Mouse (Mus musculus): Measurements from ENCODE around the gene Havcr2.
"Not testable (repeated sequence)": the region's sequence is repeated elsewhere in the genome, so short reads cannot be mapped to it uniquely, and the experiment has no call there.

Havcr2 gene

DNA sequence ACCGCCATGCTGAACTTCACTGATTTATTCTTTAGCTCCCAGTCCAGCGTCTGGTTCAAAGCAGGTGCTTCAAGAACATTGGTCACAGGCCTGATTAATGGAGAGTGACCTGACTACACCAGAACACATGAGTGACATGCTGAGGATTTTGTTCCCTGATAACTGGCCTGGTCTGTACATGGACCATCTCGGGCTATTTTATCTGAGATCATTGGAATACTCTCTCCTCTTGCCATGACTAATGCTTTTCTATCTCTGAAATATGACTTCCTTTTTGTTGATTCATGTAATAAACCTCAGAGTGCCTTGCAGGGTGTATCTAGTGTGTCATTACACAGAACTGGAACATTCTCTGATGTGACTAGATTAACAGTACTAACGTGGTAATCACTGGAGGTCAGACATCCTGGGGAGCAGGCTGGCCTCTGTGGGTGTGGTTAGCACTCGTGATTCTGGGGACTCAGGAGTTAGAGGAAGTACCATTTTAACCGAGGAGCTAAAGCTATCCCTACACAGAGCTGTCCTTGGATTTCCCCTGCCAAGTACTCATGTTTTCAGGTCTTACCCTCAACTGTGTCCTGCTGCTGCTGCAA is at the start of gene Havcr2:
TSS of gene Havcr2 (plus strand) at position 483 of the 593 bp plus-strand sequence.
- DNase-seq = peak; percentile 56

DNA sequence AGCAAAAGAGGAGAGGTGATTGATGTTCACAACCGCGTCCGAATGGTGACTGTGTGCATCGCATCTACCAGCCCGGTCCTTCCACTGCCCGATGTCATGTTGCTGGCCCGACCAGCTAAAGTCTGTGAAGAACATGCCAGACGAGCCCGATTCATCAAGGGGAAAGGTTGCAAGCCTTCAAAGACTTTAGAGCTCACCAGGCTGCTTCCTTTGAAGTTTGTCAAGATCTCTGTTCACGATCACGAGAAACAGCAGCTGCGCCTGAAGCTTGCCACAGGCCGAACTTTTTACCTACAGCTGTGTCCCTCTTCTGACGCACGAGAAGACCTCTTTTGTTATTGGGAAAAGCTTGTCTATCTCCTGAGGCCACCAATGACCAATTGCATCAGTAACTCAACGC is 49.7 kb upstream of the Havcr2 start:
- DNase-seq = no peak

DNA sequence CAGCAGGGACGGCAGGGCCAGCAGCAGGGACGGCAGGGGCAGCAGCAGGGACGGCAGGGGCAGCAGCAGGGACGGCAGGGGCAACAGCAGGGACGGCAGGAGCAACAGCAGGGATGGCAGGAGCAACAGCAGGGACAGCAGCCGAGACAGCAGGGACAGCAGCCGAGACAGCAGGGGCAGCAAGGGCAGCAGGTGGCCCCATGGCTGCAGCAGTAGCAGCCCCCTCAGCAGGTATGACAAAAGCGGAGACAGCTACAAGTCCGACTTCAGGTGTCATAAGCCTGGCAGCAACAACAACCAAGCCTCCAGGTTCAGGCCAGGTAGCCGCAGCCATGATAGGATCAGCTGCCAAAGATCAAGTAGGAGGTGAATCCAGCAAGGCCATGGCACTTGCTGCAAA is 48.0 kb upstream of the Havcr2 start:
- no peak for DNase-seq

DNA sequence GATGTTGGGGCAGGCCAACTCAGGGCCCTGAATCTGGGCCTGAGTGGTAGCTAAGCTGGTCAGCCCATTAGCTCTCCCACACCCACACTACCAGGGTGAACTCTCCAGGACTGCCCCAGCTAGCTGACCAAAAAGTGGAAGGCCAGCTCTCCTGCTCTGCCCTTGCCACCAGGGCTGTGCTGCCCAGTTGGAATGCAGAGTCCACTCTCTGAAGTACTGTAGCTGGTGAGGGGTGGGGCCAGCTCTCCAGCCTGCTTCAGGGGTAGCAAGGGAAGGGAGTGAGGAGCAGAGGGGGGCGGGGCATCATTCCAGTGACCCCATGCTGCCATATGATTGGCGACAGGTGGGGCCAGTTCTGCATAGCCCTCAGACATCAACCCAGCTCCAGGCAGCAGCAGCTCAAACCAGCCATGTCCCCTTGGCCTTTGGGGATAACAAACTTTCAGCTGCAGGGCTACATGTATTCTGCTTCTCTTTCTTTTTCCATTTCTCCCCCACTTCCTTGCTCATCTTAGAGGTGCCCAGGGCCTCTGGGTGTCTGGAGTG is 44.6 kb upstream of the Havcr2 start:
- no peak for DNase-seq

DNA sequence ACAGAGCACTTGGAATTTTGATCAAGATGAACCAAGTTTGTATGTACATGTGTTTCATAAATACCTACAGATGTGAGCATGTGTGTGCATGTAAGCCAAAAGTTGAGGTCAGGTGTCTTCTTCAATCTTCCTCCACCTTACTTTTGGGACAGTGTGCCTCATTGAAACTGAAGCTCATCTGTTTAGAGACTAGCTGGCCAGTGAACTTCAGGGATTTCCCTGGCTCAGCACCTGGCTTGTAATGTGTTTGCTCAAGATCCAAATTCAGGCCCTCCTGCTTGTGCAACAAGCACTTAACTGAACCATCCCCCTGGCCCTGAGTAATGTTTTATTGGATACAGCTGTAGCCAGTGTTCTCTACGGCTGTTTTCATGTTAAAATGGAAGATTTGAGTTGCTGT is 36.3 kb upstream of the Havcr2 start:
- no peak for DNase-seq

DNA sequence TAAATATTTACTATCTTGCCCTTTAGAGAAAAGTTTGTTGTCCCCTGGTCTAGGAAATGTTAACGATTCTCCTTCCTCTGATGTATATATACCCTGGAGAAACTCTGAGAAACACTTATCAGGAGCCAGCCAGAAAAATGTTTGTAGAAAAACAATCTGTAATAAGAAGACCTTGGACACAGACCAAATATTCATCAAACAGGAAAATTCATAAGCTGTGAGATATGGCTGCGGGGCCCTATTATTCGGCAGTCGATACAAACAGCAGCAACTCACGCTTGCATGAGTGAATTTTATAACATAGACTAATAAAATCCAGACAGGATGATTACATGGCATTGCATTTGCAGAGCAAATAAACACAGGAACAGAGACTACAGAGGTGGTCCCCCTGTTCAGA is 35.9 kb upstream of the Havcr2 start:
- DNase-seq = no peak

DNA sequence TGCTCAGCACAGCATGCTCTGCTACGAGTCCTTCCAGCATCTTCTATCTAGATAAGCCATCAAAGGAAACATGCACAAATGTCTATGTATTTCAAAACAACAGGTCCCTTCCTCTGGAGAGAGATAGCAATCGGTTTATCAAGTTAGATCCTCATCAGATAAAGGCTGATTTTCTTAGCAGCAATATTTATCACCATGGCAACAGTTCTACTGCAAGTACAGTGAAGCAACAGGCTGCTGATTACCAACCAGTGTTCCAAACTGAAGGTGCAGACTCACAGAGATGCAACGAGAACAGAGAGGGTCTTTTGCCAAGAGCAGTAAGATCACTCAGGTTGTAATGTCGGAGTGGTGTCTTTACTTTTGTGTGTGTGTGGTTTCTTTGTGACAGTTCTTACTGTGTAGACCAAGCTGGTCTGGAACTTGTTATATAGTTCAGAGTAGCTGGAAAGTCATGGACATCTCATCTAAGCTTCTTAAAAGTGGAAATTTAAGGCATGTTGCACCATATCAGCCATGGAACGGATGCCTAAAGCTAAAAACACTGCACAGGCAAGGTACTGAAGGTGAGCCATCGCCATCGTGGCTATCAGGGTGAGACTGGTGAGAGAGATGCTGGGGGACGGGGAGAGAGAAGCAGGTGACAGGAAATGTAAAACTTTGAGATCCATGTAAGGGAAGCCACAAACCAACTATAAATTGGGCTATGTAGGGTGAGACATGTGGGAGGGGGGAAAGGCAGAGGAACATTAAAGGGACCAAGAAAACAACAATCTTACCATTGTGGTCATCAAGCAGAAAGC is 33.4 kb upstream of the Havcr2 start:
- no peak for DNase-seq

DNA sequence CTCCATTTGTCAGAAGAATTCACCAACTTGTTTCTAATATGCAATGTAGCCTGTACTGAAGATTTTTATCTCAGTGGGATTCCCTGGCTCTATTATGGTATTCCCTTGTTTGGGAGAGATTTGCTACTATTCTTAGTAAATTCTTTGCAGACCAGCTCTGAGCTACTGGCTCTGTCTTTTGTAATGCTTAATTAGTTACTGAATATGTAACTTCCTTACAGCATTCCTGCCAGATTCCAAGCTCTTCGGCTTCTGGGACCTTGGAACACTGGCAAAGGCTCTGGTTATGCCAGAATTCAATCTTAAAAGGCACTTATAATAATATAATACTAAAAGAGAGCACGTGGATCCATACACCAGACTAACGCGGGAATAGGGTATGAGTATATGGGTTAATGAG is 26.6 kb upstream of the Havcr2 start:
- not testable (repeated sequence) for DNase-seq

DNA sequence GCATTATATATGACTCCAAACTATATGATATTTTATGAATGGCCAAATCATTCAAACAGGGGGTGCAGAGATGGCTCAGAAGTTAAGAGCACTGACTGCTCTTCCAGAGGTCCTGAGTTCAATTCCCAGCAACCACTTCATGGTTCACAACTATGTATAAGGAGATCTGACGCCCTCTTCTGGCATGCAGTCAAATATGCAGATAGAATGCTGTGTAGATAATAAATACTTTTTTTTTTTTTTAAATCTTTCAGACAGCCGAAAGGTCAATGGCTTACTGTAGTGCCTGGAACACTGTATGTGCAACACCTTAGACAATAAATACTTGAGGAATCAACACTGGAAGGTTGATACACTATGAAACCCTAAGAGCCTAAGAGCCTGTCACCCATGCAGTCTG is 24.6 kb upstream of the Havcr2 start:
- no peak for DNase-seq

DNA sequence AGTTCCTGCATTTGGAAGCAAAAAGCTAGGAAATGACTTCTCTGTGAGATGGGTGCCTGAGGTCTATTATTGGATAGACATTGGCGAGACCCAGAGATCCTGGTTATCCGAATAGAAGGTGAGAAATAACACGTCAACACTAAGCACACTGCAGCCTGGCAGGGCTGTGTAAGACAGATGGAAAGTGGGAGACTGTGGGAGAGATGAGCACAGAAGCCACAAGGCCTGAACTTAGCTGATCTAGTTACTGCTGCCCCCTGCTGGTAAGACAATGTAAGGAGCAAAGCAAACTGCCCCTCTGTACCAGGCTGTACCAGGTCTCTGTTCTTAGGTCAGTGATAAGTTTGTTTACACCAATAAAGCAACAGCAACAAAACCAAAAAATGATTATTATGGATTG is 23.6 kb upstream of the Havcr2 start:
- DNase-seq = peak; percentile 81

DNA sequence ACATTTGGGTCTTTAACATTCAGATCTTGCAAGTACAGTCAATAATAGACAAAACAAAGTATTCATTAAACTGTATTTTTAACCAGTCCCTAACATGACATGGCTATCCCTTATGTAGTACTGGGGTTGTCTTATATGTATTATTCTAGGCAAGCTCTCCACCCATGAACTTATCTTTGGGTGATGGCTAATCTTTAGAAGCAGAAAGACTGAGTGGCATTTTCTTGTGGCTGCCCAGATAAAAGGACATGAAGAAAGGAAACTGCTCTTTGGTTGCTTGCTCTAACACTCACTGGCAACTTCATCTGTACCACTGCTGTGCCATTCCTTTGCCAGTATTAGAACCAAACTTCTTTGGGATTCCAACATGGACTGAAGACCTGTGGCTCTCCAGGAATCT is 19.4 kb upstream of the Havcr2 start:
- peak; percentile 11 for DNase-seq

DNA sequence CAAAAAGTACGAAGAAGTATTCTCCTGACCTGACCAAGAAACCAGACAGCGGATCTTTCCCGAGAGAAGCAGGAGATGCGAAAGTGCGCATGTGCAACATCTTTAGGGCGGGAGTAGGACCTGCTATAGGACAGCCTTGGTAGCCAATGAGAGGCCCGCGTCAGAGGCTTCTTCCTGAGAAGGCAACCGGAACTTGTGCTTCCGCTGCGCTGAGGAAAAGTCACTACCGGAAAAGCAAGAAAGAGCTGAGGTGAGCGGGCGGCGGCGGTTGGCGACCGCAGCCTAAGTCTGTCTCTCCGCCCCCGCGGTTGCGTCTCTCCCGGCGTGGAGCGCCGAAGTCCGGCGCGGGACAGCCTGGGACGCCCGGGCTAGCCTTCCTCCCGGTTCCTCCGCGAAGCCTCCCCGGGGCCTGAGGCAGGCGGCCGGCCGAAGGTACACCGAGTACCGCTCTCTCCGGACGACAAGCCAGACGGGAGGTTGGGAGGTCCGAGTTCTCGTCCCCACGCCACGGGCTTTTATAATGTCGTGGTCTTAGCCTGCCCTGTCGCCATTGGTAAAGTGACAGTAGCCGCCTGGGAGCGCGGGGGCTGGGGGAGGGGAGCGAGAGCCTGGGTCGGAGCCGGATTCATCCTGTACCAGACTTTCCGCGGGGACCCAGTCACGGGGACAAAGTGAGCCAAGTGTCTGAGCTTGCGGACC is 17.8 kb upstream of the Havcr2 start, which contains the start of gene Med7:
TSS of gene Med7 (plus strand) at position 166 of the 699 bp plus-strand sequence.
- peak; percentile 97 for DNase-seq

DNA sequence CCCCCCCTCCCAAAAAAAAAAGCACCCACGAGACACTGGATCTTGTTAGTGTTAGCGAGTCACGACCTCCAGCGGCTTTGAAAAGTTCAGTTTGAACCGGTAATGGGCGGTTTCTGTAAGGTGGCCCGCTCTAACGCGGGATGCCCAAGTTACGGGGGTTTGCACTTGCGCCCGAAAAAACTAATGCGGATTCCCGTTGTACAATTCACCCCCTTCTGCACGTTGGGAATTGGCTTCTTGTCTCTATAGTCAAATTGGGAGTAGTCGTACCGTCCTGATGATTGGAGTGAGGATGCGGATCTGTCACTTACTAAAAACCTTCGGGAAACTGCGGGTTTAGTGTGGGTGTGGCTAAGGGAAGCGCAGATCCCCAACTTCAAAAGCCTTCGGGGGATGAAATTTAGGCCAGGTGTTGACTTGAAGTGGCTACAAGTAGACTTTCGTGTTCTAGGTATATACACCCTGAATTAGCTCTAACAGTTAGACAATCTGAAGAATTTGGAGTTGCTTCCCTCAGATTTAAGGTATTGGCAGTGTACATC is 17.2 kb upstream of the Havcr2 start:
- DNase-seq = peak; percentile 67

DNA sequence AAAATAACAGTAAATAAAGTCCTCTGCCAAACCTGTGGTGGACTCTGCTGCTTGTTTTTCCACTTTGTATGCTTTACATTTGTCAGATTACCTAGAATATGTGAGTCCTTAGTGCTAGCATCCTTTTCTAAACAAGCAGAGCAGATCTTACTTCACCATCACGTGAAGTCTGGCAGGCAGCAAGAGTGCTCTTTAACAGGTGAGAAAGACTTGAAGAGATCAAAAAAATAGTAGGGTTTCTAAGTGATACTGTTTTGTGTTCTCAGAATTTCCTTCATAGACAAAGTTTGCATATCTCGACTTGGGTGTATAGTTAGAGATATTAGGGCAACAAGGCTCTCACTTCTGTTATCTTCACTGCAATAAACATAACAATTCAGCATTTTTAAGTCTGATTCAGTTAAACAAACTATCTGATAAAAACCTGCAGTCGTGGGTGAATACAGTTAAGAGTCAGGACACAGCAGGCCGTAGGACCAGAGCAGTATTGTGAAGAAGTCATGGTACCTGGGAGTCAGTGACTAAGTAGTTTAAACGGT is 15.7 kb upstream of the Havcr2 start:
- no peak for DNase-seq

DNA sequence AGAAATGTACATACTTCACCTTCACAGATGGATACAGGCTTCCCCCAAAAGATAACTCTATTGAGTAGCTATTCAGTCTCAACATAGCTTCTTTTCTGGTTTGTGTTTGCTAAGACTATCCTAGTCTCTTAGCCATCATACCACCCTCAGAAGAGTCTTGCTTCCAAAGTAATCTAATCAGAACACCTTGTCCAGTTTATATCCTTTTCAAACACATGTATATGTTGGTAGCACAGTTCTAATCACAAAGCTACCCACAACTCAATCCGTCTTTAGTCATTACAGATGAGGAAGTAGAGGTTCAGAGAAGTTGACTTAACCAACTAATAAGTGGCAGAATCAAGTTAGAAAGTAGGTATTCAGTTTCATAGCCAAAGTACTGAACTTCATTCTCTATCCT is 13.0 kb upstream of the Havcr2 start:
- no peak for DNase-seq

DNA sequence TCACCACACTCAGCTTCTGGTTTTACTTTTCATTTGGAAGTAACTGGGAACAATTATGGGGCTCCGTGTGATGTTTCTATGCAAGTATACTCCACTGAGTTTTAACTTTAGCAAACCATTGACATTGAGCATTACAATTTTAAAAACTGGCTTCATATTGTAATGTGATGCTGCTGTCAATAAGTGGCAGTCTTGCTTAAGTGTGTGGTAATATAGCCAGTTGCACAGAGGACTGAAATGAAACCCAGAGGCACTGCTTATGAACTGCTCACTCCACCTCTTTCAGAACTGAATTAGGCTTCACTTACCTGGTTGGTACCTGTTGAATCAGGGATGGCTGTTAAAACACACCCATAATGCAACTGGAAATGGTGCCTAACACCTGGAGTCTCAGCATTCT is 11.6 kb upstream of the Havcr2 start:
- DNase-seq = no peak

DNA sequence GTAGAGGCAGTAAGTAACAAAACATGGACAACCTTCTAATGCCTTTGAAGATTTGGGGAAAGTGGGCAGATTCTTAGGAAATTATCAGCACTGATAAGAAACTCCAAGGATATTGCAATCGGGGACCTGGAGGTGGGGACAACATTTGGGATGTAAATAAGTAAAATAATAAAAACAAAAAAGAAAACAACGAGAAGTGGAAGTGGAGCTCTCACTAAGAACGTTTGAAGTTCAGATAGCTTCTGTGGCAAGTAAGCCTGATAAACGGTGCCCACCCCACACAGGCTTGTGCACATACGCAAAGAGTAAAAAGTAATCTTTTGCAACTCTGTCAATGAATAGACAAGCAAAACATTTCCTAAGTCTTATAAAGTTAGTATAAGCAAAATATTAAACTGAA is 10.8 kb upstream of the Havcr2 start:
- DNase-seq = no peak

DNA sequence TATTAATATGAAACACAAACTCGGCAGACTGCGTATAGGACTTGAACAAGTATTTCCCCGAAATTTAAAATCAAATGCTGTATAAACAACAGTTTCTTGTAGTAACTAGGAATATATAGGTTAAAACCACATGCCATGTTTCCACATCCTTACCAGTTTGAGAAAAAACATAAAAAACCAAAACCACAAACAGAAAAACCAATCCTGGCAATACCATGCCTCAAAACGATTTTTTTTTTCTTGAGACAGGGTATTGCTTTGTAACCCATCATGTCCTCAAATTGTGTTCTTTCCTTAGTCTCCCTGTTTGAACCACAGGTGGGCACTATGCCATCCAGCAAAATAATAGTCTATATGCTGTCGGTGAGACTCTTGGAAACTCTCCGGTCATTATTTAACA is 8.6 kb upstream of the Havcr2 start:
- DNase-seq = no peak

DNA sequence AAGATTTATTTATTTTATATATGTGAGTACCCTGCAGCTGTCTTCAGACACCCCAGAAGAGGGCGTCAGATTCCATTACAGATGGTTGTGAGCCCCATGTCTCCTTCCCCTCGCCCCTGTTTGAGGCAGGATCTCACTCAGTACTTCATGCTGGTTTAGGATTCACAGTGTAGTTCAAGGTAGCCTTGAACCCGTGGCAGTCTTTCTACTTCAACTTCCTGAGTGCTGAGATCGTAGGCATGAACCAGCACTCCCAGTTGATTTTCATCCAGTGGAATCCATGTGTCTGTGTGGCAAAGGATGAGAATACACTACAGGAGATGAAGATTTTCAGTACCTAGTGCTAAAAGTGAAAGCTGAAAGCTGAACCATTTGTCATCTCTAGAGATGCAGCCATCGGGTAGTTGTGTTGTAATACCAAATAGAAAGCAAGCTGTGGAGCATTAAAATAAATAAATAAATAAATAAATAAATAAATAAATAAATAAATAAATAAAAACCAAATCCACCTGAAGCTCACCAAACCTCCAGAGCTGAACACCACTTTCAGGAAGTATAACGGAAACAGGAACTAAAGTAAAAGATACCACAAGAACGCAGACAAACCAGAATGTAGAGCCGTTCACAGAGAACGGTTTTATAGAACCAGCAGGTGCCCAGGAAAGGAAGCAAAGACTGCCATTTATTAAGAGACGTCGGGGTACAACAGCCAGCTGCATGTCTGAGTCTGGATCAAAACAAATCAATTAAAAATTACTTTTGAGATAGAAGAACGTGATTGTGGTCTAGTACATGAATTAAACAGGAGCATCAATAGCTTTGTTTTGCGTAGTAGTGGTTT is 6.9 kb upstream of the Havcr2 start:
- no peak for DNase-seq

DNA sequence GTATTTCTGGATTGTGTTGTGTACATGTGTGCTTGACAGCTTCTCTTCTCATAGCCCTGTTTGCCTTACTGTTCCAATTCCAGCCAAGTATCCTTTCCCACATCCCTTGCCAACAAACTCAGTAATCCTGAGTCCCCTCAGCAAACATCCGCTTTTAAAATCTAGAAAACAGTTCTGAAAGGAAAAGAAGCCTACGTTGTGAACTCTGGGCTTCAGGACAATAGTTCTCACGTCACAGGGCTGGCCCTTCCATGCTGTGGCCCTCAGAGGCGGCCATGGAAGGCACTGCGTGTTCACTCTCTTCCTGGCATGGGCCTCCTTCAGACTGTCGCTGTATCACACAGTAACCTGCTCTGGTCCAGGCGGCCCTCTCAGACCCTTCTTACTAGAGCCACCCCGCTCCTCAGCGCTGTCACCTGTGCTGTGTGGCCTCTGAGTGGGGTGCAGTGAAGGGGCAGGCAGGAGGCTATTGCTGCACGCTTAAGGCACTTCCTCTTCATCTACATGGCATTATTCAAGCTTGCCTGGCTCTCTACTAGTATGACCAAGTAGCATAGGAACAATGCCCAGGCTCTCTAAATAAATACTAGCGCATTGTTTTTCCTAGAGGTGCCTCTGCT is 5.2 kb upstream of the Havcr2 start:
- no peak for DNase-seq

DNA sequence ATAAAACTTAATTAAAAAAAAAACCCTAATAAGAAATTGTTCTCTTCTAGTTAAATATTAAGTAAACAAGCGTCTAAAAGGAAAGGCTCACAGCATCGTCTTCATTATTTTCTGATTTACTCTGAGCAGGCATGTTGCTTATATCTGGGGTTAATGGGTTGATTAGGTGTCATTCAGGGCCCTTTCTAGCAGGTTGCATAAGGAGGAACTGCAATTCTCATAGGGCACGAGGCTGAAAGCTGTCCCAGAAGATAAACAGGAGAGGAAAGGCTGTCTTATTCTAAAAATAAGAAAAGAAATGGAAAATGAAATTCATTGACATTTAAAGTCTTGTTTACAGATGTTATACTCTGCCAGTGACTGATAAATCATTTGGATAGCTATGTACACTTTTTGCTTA is 5.2 kb downstream of the Havcr2 start:
- DNase-seq = no peak

DNA sequence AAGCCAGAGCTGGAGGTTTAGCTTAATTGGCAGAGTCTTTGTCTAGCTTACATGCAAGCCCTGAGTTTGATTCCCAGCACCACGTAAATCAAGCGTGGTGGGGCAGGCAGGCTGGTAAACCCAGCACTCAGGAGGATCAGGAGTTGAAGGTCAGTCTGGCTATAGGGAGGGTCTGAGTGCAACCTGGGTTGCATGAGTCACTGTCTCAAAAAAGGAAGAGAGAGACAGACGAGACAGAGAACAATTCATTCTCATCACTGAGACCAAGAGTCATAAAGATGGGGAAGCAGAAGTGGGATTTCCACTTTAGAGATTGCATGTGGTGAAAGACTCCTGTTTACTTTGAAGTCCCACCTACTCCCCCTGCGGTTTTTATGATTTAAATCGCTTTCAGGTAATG is 6.6 kb downstream of the Havcr2 start:
- DNase-seq = no peak

All from liver (tissue).